Comparison of ENCODE assay signal across 3 mouse cellular contexts in the genomic region with DNA sequence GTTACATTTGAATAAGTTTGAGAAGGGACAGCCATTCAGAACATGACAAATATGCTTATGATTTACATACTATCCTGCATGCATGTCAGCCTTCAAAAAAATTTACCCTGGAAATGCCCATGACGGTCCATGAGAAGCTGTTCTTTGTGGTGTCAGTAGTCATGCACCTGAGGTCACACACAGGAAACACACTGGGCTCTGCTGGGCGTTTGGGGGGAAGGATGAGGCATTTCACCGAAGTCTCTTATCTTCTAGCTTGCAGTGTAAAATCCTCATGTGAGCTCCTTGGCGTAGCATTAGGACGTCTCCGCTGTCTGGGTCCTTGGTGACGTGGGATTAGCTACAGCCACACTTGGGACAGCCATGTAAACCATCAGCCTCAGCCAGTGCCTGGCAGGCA. TPM values are rescaled to one million over a fixed set of nuclear protein-coding genes. Genes with fewer than 3 reads are reported as not detected.
"Had no signal": no experiment of that assay in that cellular context is flagged by ENCODE, and none has a peak within 500 bp of the region (broad histone marks: within the 10 kb centered on the region; RNA-seq: fewer than 3 reads in every experiment).

Sytl3 (plus strand) TSS at position 293 of the 400 bp plus-strand sequence.

RNA-seq across cellular contexts. Expression of gene Sytl3, which starts in this region (rescaled TPM):
- polyA plus RNA-seq: limb, embryonic 11.5 days; liver, adult 2 months; midbrain, embryonic 11.5 days had no signal
